Mouse (Mus musculus): ENCODE results near the gene Eva1c.

Gene Eva1c

GRCm38 (mm10) chr16:90865652-90866051 lies 39.1 kb downstream of the Eva1c start:
- DNase-seq (ENCODE audit: low spot score): no peak

- DNase-seq (ENCODE audit: low spot score): no peak
Measured at GRCm38 (mm10) chr16:90868129-90868528, 41.6 kb downstream of the Eva1c start.

- DNase-seq (ENCODE audit: low spot score): no peak
Measured at GRCm38 (mm10) chr16:90869361-90869760, 42.8 kb downstream of the Eva1c start.

GRCm38 (mm10) chr16:90872936-90873335 lies 46.4 kb downstream of the Eva1c start:
- no peak for DNase-seq (ENCODE audit: low spot score)

GRCm38 (mm10) chr16:90874536-90874935 lies 48.0 kb downstream of the Eva1c start:
- DNase-seq (ENCODE audit: low spot score): no peak

- no peak for DNase-seq (ENCODE audit: low spot score)
Measured at GRCm38 (mm10) chr16:90878135-90878860, 51.8 kb downstream of the Eva1c start.

- DNase-seq (ENCODE audit: low spot score): no peak
Measured at GRCm38 (mm10) chr16:90882501-90882977, 56.0 kb downstream of the Eva1c start.

- no peak for DNase-seq (ENCODE audit: low spot score)
Measured at GRCm38 (mm10) chr16:90885351-90885750, 58.8 kb downstream of the Eva1c start.

- DNase-seq (ENCODE audit: low spot score): no peak
Measured at GRCm38 (mm10) chr16:90885781-90886565, 59.5 kb downstream of the Eva1c start.

GRCm38 (mm10) chr16:90890683-90891082 lies 64.2 kb downstream of the Eva1c start:
- no peak for DNase-seq (ENCODE audit: low spot score)

- no peak for DNase-seq (ENCODE audit: low spot score)
Measured at GRCm38 (mm10) chr16:90891601-90892000, 65.1 kb downstream of the Eva1c start.

- DNase-seq (ENCODE audit: low spot score): no peak
Measured at GRCm38 (mm10) chr16:90892081-90892480, 65.6 kb downstream of the Eva1c start.

- DNase-seq (ENCODE audit: low spot score): no peak
Measured at GRCm38 (mm10) chr16:90893019-90893418, 66.5 kb downstream of the Eva1c start.

GRCm38 (mm10) chr16:90893792-90894191 lies 67.3 kb downstream of the Eva1c start:
- no peak for DNase-seq (ENCODE audit: low spot score)

GRCm38 (mm10) chr16:90897651-90898050 lies 71.1 kb downstream of the Eva1c start:
- DNase-seq (ENCODE audit: low spot score): no peak

GRCm38 (mm10) chr16:90899498-90899897 lies 73.0 kb downstream of the Eva1c start:
- no peak for DNase-seq (ENCODE audit: low spot score)

- no peak for DNase-seq (ENCODE audit: low spot score)
Measured at GRCm38 (mm10) chr16:90901364-90901763, 74.8 kb downstream of the Eva1c start.

GRCm38 (mm10) chr16:90903300-90903699 lies 76.8 kb downstream of the Eva1c start:
- no peak for DNase-seq (ENCODE audit: low spot score)

- DNase-seq (ENCODE audit: low spot score): no peak
Measured at GRCm38 (mm10) chr16:90907250-90907649, 80.7 kb downstream of the Eva1c start.

GRCm38 (mm10) chr16:90910855-90911533 lies 84.5 kb downstream of the Eva1c start:
- DNase-seq (ENCODE audit: low spot score): no peak

GRCm38 (mm10) chr16:90911766-90912165 lies 85.2 kb downstream of the Eva1c start:
- no peak for DNase-seq (ENCODE audit: low spot score)

GRCm38 (mm10) chr16:90916040-90916481 lies 89.5 kb downstream of the Eva1c start:
- DNase-seq (ENCODE audit: low spot score): no peak

GRCm38 (mm10) chr16:90917156-90917555 lies 90.6 kb downstream of the Eva1c start:
- no peak for DNase-seq (ENCODE audit: low spot score)
